Mouse (Mus musculus): Measurements from ENCODE around the gene Timp3. TPM values are rescaled to one million over a fixed set of nuclear protein-coding genes. Genes with fewer than 3 reads are reported as not detected.

Gene Timp3
- total and polyA plus RNA-seq, 3 experiments, result not detected

DNA sequence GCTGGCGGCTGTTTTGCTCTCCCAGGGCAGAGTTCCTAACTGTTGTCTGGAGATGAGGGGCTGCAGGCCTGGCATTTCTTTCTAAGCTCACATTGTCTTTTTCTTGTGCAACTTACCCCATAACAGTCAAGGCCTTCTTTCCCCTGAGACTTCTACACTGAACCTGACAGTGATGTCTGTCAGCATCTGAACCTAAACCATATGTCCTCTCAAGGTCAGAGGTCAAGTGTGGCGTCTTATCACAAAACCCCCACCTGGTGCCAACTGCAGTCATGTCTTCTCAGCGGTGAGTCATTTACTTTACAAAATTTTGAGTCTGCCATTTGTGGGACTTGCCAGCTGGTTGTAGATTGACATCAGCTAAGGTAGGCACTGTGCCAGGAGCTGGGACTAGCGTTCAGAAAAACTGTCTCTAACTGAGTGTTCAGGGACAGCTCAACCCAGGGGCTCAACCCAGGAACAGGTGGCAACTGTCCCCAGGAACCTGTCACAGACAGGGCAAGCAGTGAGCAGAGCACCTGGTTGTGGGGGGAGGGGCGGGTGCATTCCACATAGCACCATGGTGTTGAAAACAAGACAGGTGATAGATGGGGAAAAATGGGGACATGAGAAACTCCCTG lies 87.8 kb downstream of the Timp3 start:
- Histone ChIP-seq H3K4me3 (ENCODE audit: control insufficient read depth in 1 of 2, insufficient read depth in 1 of 2, low read depth in 2 of 2, low read length in 2 of 2) (no peak overlapping the region), H3K9me3 (replicated peaks; ENCODE audit: insufficient read depth, low read length) (no peaks in the 10 kb centered on the region), H3K79me2 (ENCODE audit: control insufficient read depth, insufficient read depth, low read length, poor library complexity) (no peaks in the 10 kb centered on the region), H3K9ac (ENCODE audit: control insufficient read depth, low read depth, low read length, poor library complexity, severe bottlenecking) (no peak overlapping the region), H3K4me1 (ENCODE audit: control insufficient read depth in 1 of 2, insufficient read depth in 2 of 2, low read length in 2 of 2) (no peaks in the 10 kb centered on the region), H3K27me3 (ENCODE audit: control insufficient read depth in 1 of 2, insufficient read depth in 2 of 2, low read length in 2 of 2) (no peaks in the 10 kb centered on the region), H3K27ac (ENCODE audit: control insufficient read depth, low read depth, low read length) (no peak overlapping the region), H3K36me3 (ENCODE audit: control insufficient read depth in 1 of 2, insufficient read depth in 2 of 2, low read length in 2 of 2) (no peaks in the 10 kb centered on the region)
- DNase-seq (ENCODE audit: low read depth, low spot score), result no peak
- TF ChIP-seq ELF1 (IDR thresholded peaks at IDR 0.05; ENCODE audit: low read depth, low read length) (no peak), BHLHE40 (IDR thresholded peaks at IDR 0.05; ENCODE audit: borderline replicate concordance, low read depth, low read length) (no peak), MXI1 (IDR thresholded peaks at IDR 0.05; ENCODE audit: low read depth, low read length) (no peak), UBTF (IDR thresholded peaks at IDR 0.05; ENCODE audit: borderline replicate concordance, insufficient read depth, low read depth, low read length) (no peak), TBP (IDR thresholded peaks at IDR 0.05; ENCODE audit: low read depth, low read length) (no peak), NELFE (IDR thresholded peaks at IDR 0.05; ENCODE audit: low read depth, low read length) (no peak), POLR2AphosphoS5 (IDR thresholded peaks at IDR 0.05; ENCODE audit: borderline replicate concordance, low read depth, low read length) (no peak), GABPA (IDR thresholded peaks at IDR 0.05; ENCODE audit: low read depth, low read length) (no peak), SMC3 (IDR thresholded peaks at IDR 0.05; ENCODE audit: low read depth, low read length) (no peak), ZC3H11A (IDR thresholded peaks at IDR 0.05; ENCODE audit: low read depth, low read length) (no peak), EP300 (IDR thresholded peaks at IDR 0.05; ENCODE audit: low read depth in 1 of 2, low read length in 2 of 2) (no peak), USF2 (IDR thresholded peaks at IDR 0.05; ENCODE audit: borderline replicate concordance in 1 of 2, insufficient read depth in 1 of 2, low read depth in 1 of 2, low read length in 2 of 2) (no peak), HCFC1 (IDR thresholded peaks at IDR 0.05; ENCODE audit: low read depth, low read length) (no peak), NRF1 (IDR thresholded peaks at IDR 0.05; ENCODE audit: insufficient read depth, low read depth, low read length, poor library complexity, severe bottlenecking) (no peak), ZKSCAN1 (IDR thresholded peaks at IDR 0.05; ENCODE audit: low read depth, low read length) (no peak), MYC (IDR thresholded peaks at IDR 0.05; ENCODE audit: low read depth, low read length) (no peak)

DNA sequence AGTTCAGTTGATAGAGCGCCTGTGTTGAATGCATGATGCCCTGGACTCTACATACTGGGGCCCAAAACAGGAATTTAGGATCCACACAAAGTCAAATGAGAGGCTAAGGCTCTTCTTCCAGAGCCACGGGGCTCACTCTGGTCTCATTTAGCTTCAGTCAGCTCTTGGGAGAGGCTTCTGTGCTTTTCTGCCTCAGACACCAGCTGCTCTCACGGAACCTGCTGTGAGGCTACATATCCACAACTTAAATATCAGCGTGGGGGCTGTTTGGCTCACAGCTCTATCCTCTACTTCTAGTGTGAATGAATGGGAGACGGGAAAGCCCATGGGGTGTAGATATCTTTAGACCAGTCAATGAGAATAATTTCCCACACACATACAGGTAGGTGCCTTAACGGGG lies 88.6 kb downstream of the Timp3 start:
- H3K36me3 ChIP-seq (ENCODE audit: control insufficient read depth in 1 of 2, insufficient read depth in 2 of 2, low read length in 2 of 2), result no peaks in the 10 kb centered on the region
- no peak for DNase-seq (ENCODE audit: low read depth, low spot score)
- no peaks in the 10 kb centered on the region for H3K79me2 ChIP-seq (ENCODE audit: control insufficient read depth, insufficient read depth, low read length, poor library complexity)
- no peak overlapping the region for H3K4me3 ChIP-seq (ENCODE audit: control insufficient read depth in 1 of 2, insufficient read depth in 1 of 2, low read depth in 2 of 2, low read length in 2 of 2)
- no peaks in the 10 kb centered on the region for H3K27me3 ChIP-seq (ENCODE audit: control insufficient read depth in 1 of 2, insufficient read depth in 2 of 2, low read length in 2 of 2)
- no peak for TF ChIP-seq NELFE (IDR thresholded peaks at IDR 0.05; ENCODE audit: low read depth, low read length)
- no peak for TF ChIP-seq ZNF384 (IDR thresholded peaks at IDR 0.05; ENCODE audit: low read depth, low read length)
- TF ChIP-seq ELF1 (IDR thresholded peaks at IDR 0.05; ENCODE audit: low read depth, low read length), result no peak
- no peak for TF ChIP-seq TCF12 (IDR thresholded peaks at IDR 0.05; ENCODE audit: low read depth, low read length)
- H3K4me1 ChIP-seq (ENCODE audit: control insufficient read depth in 1 of 2, insufficient read depth in 2 of 2, low read length in 2 of 2), result no peaks in the 10 kb centered on the region
- H3K27ac ChIP-seq (ENCODE audit: control insufficient read depth, low read depth, low read length), result no peak overlapping the region
- H3K9ac ChIP-seq (ENCODE audit: control insufficient read depth, low read depth, low read length, poor library complexity, severe bottlenecking), result no peak overlapping the region
- no peaks in the 10 kb centered on the region for H3K9me3 ChIP-seq (replicated peaks; ENCODE audit: insufficient read depth, low read length)

Data from MEL (cell line).